Mouse (Mus musculus): ENCODE results near the gene Tstd3. TPM values are rescaled to one million over a fixed set of nuclear protein-coding genes. Genes with fewer than 3 reads are reported as not detected.

Tstd3 gene
- total and polyA plus RNA-seq, 2 experiments from 2014 or later, result 9.9 to 25.2 TPM

DNA sequence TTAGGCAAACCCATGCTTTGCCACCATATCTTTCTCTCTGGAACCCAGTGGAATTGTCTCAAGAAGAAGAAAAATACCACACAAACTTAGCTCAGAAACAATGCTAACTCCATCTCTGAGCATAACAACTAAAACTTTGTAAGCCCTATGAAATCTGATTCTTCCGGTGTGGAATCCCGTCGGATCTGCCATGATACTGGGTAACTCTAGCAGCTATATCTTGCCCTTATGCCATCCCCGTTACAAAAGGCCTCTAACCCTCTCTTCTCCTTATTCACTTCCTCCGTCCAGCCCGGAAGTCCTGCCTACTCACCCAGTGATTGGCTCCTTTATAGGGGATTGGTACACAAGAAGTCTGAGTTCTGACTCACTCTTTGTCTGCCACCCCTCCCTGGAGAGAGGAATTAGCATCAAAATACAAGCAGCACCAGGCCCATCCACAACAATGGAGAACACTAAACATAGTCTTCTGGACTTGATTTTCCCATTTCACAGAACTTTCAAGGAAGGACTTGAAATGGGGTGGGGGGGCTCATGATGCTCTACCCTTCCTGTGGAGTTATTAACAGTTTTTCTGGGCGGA, 44.2 kb downstream of the Tstd3 start:
- H3K4me1 ChIP-seq (ENCODE audit: control insufficient read depth, insufficient read depth), result no peaks in the 10 kb centered on the region
- DNase-seq (ENCODE audit: low spot score) (no peak), ATAC-seq (ENCODE audit: insufficient read depth, low read depth) (no peak)
- no peaks in the 10 kb centered on the region for H3K36me3 ChIP-seq (replicated peaks; ENCODE audit: control insufficient read depth, insufficient read depth, low read length)
- H3K4me3 ChIP-seq (ENCODE audit: low read depth, low read length), result no peak overlapping the region
- no peaks in the 10 kb centered on the region for H3K9me3 ChIP-seq (replicated peaks; ENCODE audit: control insufficient read depth, low read length)
- no peak overlapping the region for H3K9ac ChIP-seq (replicated peaks; ENCODE audit: low read depth, low read length)
- 56% methylated on average over 7 of the region's 7 CpGs for WGBS
- H3K4me2 ChIP-seq (ENCODE audit: low read depth, low read length), result no peak overlapping the region
- no peaks in the 10 kb centered on the region for H3K27me3 ChIP-seq (ENCODE audit: control insufficient read depth, insufficient read depth, low read length)
- no peak overlapping the region for H3K27ac ChIP-seq (ENCODE audit: low read depth)
- TF ChIP-seq CTCF (IDR thresholded peaks at IDR 0.05; ENCODE audit: low read depth) (no peak), EP300 (IDR thresholded peaks at IDR 0.05; ENCODE audit: low read depth) (no peak)

DNA sequence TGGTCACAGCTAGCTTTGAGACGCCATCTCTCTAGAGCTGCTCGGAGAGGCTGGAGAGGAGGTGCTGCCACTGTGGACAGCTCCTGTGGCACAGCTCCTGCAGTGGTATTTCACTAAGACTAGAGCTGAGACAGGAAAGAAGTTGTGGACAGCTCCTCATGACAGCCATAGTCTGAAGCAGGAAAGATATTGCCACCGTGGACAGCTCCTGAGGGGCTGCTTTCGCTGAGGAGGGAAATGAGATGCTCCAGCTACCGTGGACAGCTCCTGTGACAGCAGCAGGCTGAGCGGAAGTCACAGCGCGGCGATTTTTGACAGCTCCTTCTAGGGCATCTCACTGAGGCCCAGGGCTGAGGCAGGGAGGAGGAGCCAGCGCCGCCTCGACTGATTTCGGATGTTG, 54.9 kb downstream of the Tstd3 start:
- peak; percentile 10; the same call in 1 of the 2 replicates for TF ChIP-seq CTCF (IDR thresholded peaks at IDR 0.05; ENCODE audit: low read depth)
- TF ChIP-seq EP300 (IDR thresholded peaks at IDR 0.05; ENCODE audit: low read depth), result peak; percentile 78; the same call in 1 of the 2 replicates
- H3K36me3 ChIP-seq (replicated peaks; ENCODE audit: control insufficient read depth, insufficient read depth, low read length), result no peaks in the 10 kb centered on the region
- 0 out of 2 replicates have a peak, but pooled peaks cover 7% of the 10 kb centered on the region for H3K27me3 ChIP-seq (ENCODE audit: control insufficient read depth, insufficient read depth, low read length)
- no peaks in the 10 kb centered on the region for H3K9me3 ChIP-seq (replicated peaks; ENCODE audit: control insufficient read depth, low read length)
- H3K9ac ChIP-seq (replicated peaks; ENCODE audit: low read depth, low read length), result no peak overlapping the region
- WGBS, result 2% methylated on average over 13 of the region's 13 CpGs
- no peak overlapping the region for H3K4me2 ChIP-seq (ENCODE audit: low read depth, low read length)
- ATAC-seq (ENCODE audit: insufficient read depth, low read depth), result peak; percentile 98
- no peak overlapping the region for H3K27ac ChIP-seq (ENCODE audit: low read depth)
- DNase-seq (ENCODE audit: low spot score), result peak; percentile 93
- no peak overlapping the region for H3K4me3 ChIP-seq (ENCODE audit: low read depth, low read length)
- H3K4me1 ChIP-seq (ENCODE audit: control insufficient read depth, insufficient read depth), result no peaks in the 10 kb centered on the region

Other genes with a start within 250 kb of the Tstd3 start
- gene Prdm13, start 81.2 kb downstream of the Tstd3 start, total RNA-seq (2014; rRNA removed; ENCODE audit: low replicate concordance), result not detected in 2 replicates
- gene Prdm13, start 81.2 kb downstream of the Tstd3 start, polyA plus RNA-seq (2015; fragmentation: Nextera tagmentation; extraction: Ambion mirVana), result not detected in 2 replicates
- 12.0 and 26.6 TPM in 2 replicates for gene Ccnc, start 39.5 kb downstream of the Tstd3 start, total RNA-seq (2014; rRNA removed; ENCODE audit: low replicate concordance)
- 20.1 and 21.4 TPM in 2 replicates for gene Ccnc, start 39.5 kb downstream of the Tstd3 start, polyA plus RNA-seq (2015; fragmentation: Nextera tagmentation; extraction: Ambion mirVana)
- gene Usp45, start 56 bp downstream of the Tstd3 start, total RNA-seq (2014; rRNA removed; ENCODE audit: low replicate concordance), result 7.6 and 12.6 TPM in 2 replicates
- 3.6 and 4.6 TPM in 2 replicates for gene Usp45, start 56 bp downstream of the Tstd3 start, polyA plus RNA-seq (2015; fragmentation: Nextera tagmentation; extraction: Ambion mirVana)
- 67.4 and 112 TPM in 2 replicates for gene Pnisr, start 80.4 kb upstream of the Tstd3 start, total RNA-seq (2014; rRNA removed; ENCODE audit: low replicate concordance)
- 47.0 and 48.7 TPM in 2 replicates for gene Pnisr, start 80.4 kb upstream of the Tstd3 start, polyA plus RNA-seq (2015; fragmentation: Nextera tagmentation; extraction: Ambion mirVana)
- 18.8 and 23.3 TPM in 2 replicates for gene Coq3, start 112.5 kb upstream of the Tstd3 start, total RNA-seq (2014; rRNA removed; ENCODE audit: low replicate concordance)
- 39.7 and 40.0 TPM in 2 replicates for gene Coq3, start 112.5 kb upstream of the Tstd3 start, polyA plus RNA-seq (2015; fragmentation: Nextera tagmentation; extraction: Ambion mirVana)
- gene Faxc, start 164.1 kb upstream of the Tstd3 start, total RNA-seq (2014; rRNA removed; ENCODE audit: low replicate concordance), result 1.8 and 2.4 TPM in 2 replicates
- gene Faxc, start 164.1 kb upstream of the Tstd3 start, polyA plus RNA-seq (2015; fragmentation: Nextera tagmentation; extraction: Ambion mirVana), result 0.40 and 0.43 TPM in 2 replicates